Mouse (Mus musculus): ENCODE data around the gene Tbc1d16. TPM values are rescaled to one million over a fixed set of nuclear protein-coding genes. Genes with fewer than 3 reads are reported as not detected.

The Tbc1d16 gene
- total RNA-seq, 2 experiments from 2014 or later, result 25.2 to 34.6 TPM

GRCm38 (mm10) chr11:119181861-119182395 lies 46.4 kb downstream of the Tbc1d16 start:
- no peak for TF ChIP-seq CTCF (IDR thresholded peaks at IDR 0.05)
- Histone ChIP-seq H3K4me3 (no peak overlapping the region), H3K27ac (no peak overlapping the region)
- DNase-seq (ENCODE audit: extremely low spot score in 1 of 2, low spot score in 2 of 2), result no peak
- intact Hi-C loops (cut with DNase I), result loop anchor here (5.0 kb wide), 1 partner anchor 45 kb away; no protein-coding TSS in a partner anchor

GRCm38 (mm10) chr11:119180824-119181582 lies 47.3 kb downstream of the Tbc1d16 start:
- intact Hi-C loops (cut with DNase I), result loop anchor here (5.0 kb wide), 1 partner anchor 44 kb away; no protein-coding TSS in a partner anchor
- H3K27ac ChIP-seq, result no peak overlapping the region
- TF ChIP-seq CTCF (IDR thresholded peaks at IDR 0.05), result no peak
- DNase-seq (ENCODE audit: extremely low spot score in 1 of 2, low spot score in 2 of 2), result no peak
- H3K4me3 ChIP-seq, result no peak overlapping the region

GRCm38 (mm10) chr11:119178317-119178716 lies 50.0 kb downstream of the Tbc1d16 start:
- no peak for DNase-seq (ENCODE audit: extremely low spot score in 1 of 2, low spot score in 2 of 2)
- no peak overlapping the region for H3K4me3 ChIP-seq
- TF ChIP-seq CTCF (IDR thresholded peaks at IDR 0.05), result no peak
- intact Hi-C loops (cut with DNase I), result no loop called here
- H3K27ac ChIP-seq, result no peak overlapping the region

GRCm38 (mm10) chr11:119176389-119177179 lies 51.7 kb downstream of the Tbc1d16 start:
- intact Hi-C loops (cut with DNase I), result no loop called here
- no peak overlapping the region for H3K4me3 ChIP-seq
- no peak for TF ChIP-seq CTCF (IDR thresholded peaks at IDR 0.05)
- H3K27ac ChIP-seq, result no peak overlapping the region
- no peak for DNase-seq (ENCODE audit: extremely low spot score in 1 of 2, low spot score in 2 of 2)

GRCm38 (mm10) chr11:119171588-119171987 lies 56.7 kb downstream of the Tbc1d16 start:
- no peak overlapping the region for H3K27ac ChIP-seq
- intact Hi-C loops (cut with DNase I), result no loop called here
- no peak overlapping the region for H3K4me3 ChIP-seq
- TF ChIP-seq CTCF (IDR thresholded peaks at IDR 0.05), result no peak
- DNase-seq (ENCODE audit: extremely low spot score in 1 of 2, low spot score in 2 of 2), result no peak

- no peak for DNase-seq (ENCODE audit: extremely low spot score in 1 of 2, low spot score in 2 of 2)
- TF ChIP-seq CTCF (IDR thresholded peaks at IDR 0.05), result no peak
Measured at GRCm38 (mm10) chr11:119168851-119169250, 59.4 kb downstream of the Tbc1d16 start.

GRCm38 (mm10) chr11:119165995-119166394 lies 62.3 kb downstream of the Tbc1d16 start:
- Histone ChIP-seq H3K4me3 (no peak overlapping the region), H3K27ac (no peak overlapping the region)
- TF ChIP-seq CTCF (IDR thresholded peaks at IDR 0.05), result no peak
- intact Hi-C loops (cut with DNase I), result no loop called here
- no peak for DNase-seq (ENCODE audit: extremely low spot score in 1 of 2, low spot score in 2 of 2)

More at GRCm38 (mm10) chr11:119168851-119169250, 59.4 kb downstream of the Tbc1d16 start:
- intact Hi-C loops (cut with DNase I), result no loop called here
- Histone ChIP-seq H3K27ac (no peak overlapping the region), H3K4me3 (no peak overlapping the region)

- intact Hi-C loops (cut with DNase I), result no loop called here
- TF ChIP-seq CTCF (IDR thresholded peaks at IDR 0.05), result no peak
- Histone ChIP-seq H3K27ac (no peak overlapping the region), H3K4me3 (no peak overlapping the region)
- DNase-seq (ENCODE audit: extremely low spot score in 1 of 2, low spot score in 2 of 2), result no peak
Measured at GRCm38 (mm10) chr11:119164375-119164774, 63.9 kb downstream of the Tbc1d16 start.

GRCm38 (mm10) chr11:119163734-119163992 lies 64.6 kb downstream of the Tbc1d16 start:
- no peak for TF ChIP-seq CTCF (IDR thresholded peaks at IDR 0.05)
- H3K4me3 ChIP-seq, result no peak overlapping the region
- intact Hi-C loops (cut with DNase I), result no loop called here
- H3K27ac ChIP-seq, result no peak overlapping the region
- DNase-seq (ENCODE audit: extremely low spot score in 1 of 2, low spot score in 2 of 2), result no peak

- intact Hi-C loops (cut with DNase I), result no loop called here
- Histone ChIP-seq H3K4me3 (no peak overlapping the region), H3K27ac (no peak overlapping the region)
- no peak for DNase-seq (ENCODE audit: extremely low spot score in 1 of 2, low spot score in 2 of 2)
- no peak for TF ChIP-seq CTCF (IDR thresholded peaks at IDR 0.05)
Measured at GRCm38 (mm10) chr11:119162959-119163733, 65.2 kb downstream of the Tbc1d16 start.

- intact Hi-C loops (cut with DNase I), result no loop called here
- H3K27ac ChIP-seq, result no peak overlapping the region
- H3K4me3 ChIP-seq, result no peak overlapping the region
- no peak for DNase-seq (ENCODE audit: extremely low spot score in 1 of 2, low spot score in 2 of 2)
- TF ChIP-seq CTCF (IDR thresholded peaks at IDR 0.05), result no peak
Measured at GRCm38 (mm10) chr11:119161665-119162064, 66.6 kb downstream of the Tbc1d16 start.

- H3K4me3 ChIP-seq, result no peak overlapping the region
- no peak for TF ChIP-seq CTCF (IDR thresholded peaks at IDR 0.05)
- no peak for DNase-seq (ENCODE audit: extremely low spot score in 1 of 2, low spot score in 2 of 2)
- no peak overlapping the region for H3K27ac ChIP-seq
- intact Hi-C loops (cut with DNase I), result no loop called here
Measured at GRCm38 (mm10) chr11:119160050-119160449, 68.2 kb downstream of the Tbc1d16 start.

Measured in left cerebral cortex, adult 2 months (tissue).